Mouse (Mus musculus): ENCODE data around the gene Ubash3a. TPM values are rescaled to one million over a fixed set of nuclear protein-coding genes. Genes with fewer than 3 reads are reported as not detected.

Gene Ubash3a
- polyA plus RNA-seq, 1 experiment from 2014 or later = 0.42 TPM

DNA sequence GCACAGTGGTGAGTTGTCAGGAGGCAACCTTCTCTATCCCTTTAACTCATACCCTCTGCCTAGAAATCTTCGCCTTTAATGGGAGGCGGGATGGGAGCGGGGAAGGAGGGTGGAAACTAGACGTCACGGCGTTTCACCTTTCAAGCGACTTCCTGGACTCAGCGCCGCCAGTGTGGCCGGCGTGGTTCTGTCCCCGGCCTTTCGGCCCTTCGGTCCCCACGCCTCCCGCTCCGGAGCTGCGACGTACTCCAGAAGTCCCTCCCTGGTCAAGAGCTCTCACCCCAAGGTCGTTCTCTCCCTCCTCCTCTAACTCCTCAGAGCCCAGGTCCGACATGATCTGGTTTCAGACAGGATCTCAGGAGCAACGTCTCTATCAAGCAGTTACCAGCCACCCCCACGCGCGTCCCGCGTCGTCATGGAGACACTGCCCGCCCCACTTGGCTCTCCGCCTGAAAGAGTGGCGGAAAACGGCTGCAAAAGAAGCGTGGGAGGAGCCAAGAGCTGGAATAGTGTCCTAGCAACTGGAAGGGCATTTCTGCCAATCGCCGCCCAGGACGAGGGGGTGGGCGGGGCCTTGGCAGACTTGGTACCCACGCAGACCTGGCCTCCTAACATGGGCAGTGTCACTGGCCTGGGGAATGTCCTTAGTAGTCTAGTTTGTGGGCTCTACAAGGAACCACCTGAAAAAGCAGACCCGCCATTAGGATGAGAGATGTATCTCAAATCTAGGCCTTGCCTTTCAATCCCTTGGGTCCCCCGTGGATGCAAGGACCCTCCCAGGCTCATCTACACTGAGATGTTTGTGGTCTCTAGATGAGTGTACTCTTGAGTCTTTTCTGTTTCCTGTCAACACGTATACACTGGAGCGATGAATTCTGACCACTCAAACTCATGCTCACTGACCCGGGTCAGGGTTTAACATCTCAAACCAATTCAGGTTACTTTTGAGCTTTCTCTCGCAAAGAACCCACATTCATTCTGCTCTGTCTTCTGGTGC lies 69.5 kb downstream of the Ubash3a start, which contains the start of gene Rsph1:
Rsph1 (minus strand) TSS at position 462 of the 997 bp plus-strand sequence.
- 9% methylated on average over 44 of the region's 44 CpGs for WGBS
- DNase-seq (ENCODE audit: low spot score) = peak; percentile 91
- Histone ChIP-seq H3K4me1 (ENCODE audit: control insufficient read depth, insufficient read depth, low read length) (peaks cover 2% of the 10 kb centered on the region; the same call in 1 of the 2 replicates), H3K27me3 (ENCODE audit: control insufficient read depth, insufficient read depth, low read length) (0 out of 2 replicates have a peak, but pooled peaks cover 2% of the 10 kb centered on the region), H3K4me2 (ENCODE audit: low read depth) (peak within 1 kb of the TSS; percentile 55), H3K36me3 (ENCODE audit: control insufficient read depth, insufficient read depth, low read length) (no peaks in the 10 kb centered on the region), H3K4me3 (ENCODE audit: low read depth, low read length) (peak within 1 kb of the TSS; percentile 32), H3K27ac (ENCODE audit: low read depth, low read length) (no peak within 1 kb of the TSS), H3K9me3 (ENCODE audit: control insufficient read depth, low read length) (no peaks in the 10 kb centered on the region), H3K9ac (ENCODE audit: low read length) (0 out of 2 replicates have a peak within 1 kb of the TSS, but pooled peaks have one; percentile 8)
- ATAC-seq (ENCODE audit: insufficient read depth, low FRiP score, low TSS enrichment) = peak; percentile 88

DNA sequence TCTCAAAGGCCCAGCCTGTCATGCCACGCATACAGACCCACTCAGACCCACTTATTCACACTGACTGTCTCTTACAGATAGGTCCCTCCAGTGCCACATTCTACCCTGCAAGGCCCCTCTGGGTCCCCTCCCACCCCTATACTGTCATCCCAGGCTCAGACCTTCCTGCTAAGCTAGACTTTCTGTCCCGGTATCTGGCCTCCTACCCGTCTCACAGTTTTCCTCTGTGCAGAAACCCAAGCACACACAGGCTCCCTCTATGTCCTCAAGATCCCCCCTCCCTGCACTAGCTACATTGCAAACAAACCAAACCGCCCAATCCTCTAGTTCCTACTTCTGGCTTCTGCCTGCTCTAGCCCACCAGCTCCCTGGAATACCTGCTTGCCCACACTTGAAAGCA lies 70.3 kb downstream of the Ubash3a start:
- Histone ChIP-seq H3K36me3 (ENCODE audit: control insufficient read depth, insufficient read depth, low read length) (no peaks in the 10 kb centered on the region), H3K27ac (ENCODE audit: low read depth, low read length) (no peak overlapping the region), H3K4me2 (ENCODE audit: low read depth) (no peak overlapping the region), H3K27me3 (ENCODE audit: control insufficient read depth, insufficient read depth, low read length) (0 out of 2 replicates have a peak, but pooled peaks cover 2% of the 10 kb centered on the region), H3K9me3 (ENCODE audit: control insufficient read depth, low read length) (no peaks in the 10 kb centered on the region), H3K9ac (ENCODE audit: low read length) (no peak overlapping the region), H3K4me3 (ENCODE audit: low read depth, low read length) (no peak overlapping the region), H3K4me1 (ENCODE audit: control insufficient read depth, insufficient read depth, low read length) (peaks cover 2% of the 10 kb centered on the region; the same call in 1 of the 2 replicates)
- ATAC-seq (ENCODE audit: insufficient read depth, low FRiP score, low TSS enrichment) (no peak), DNase-seq (ENCODE audit: low spot score) (no peak)
- WGBS = 77% methylated on average over 4 of the region's 4 CpGs

DNA sequence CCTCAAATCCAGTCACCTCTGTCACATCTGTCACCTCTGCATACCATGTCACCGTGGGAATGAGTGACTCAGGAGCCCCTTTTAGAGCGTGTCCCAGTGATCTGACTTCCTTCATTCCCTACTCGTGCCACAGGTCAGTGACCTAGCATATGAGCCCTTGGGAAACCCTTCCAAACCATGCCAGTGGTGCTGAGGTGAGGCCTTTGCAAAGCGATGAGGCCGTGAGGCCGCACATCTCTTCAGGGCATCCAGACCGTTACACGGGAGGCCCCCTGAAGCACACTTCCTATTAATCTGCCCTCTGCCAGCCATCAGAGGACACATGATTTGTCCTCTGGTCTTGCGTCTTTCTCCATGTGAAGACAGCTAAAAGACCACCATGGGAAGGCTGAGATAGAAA lies 71.9 kb downstream of the Ubash3a start:
- no peak overlapping the region for H3K9ac ChIP-seq (ENCODE audit: low read length)

DNA sequence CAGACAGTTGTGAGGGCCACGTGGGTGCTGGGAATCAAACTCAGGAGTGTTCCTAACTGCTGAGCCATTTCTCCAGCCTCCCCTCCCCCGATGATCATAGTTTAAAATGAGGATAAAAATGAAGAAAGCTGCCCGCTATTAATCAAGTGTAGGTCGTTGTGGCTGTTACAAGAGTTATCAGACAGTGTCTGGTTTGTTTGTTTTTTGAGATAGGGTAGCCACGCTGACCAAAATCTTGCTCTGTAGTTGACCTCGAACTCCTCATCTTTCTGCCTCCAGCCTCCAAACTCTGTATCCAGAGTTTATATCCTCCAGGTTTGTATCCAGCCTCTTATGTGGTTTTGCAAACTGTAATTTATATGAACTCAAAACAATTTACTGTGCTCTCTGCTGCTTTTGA lies 72.6 kb downstream of the Ubash3a start:
- Histone ChIP-seq H3K9ac (ENCODE audit: low read length) (no peak overlapping the region), H3K27ac (ENCODE audit: low read depth, low read length) (no peak overlapping the region), H3K9me3 (ENCODE audit: control insufficient read depth, low read length) (no peaks in the 10 kb centered on the region), H3K4me3 (ENCODE audit: low read depth, low read length) (no peak overlapping the region), H3K36me3 (ENCODE audit: control insufficient read depth, insufficient read depth, low read length) (no peaks in the 10 kb centered on the region), H3K4me2 (ENCODE audit: low read depth) (no peak overlapping the region), H3K4me1 (ENCODE audit: control insufficient read depth, insufficient read depth, low read length) (peaks cover 2% of the 10 kb centered on the region; the same call in 1 of the 2 replicates), H3K27me3 (ENCODE audit: control insufficient read depth, insufficient read depth, low read length) (0 out of 2 replicates have a peak, but pooled peaks cover under 1% of the 10 kb centered on the region)
- DNase-seq (ENCODE audit: low spot score) (no peak), ATAC-seq (ENCODE audit: insufficient read depth, low FRiP score, low TSS enrichment) (no peak)
- WGBS = 81% methylated on average over 6 of the region's 6 CpGs

More for the DNA sequence above, 71.9 kb downstream of the Ubash3a start:
- DNase-seq (ENCODE audit: low spot score) = no peak
- H3K27ac ChIP-seq (ENCODE audit: low read depth, low read length) = no peak overlapping the region
- ATAC-seq (ENCODE audit: insufficient read depth, low FRiP score, low TSS enrichment) = no peak
- peaks cover 2% of the 10 kb centered on the region; the same call in 1 of the 2 replicates for H3K4me1 ChIP-seq (ENCODE audit: control insufficient read depth, insufficient read depth, low read length)
- 0 out of 2 replicates have a peak, but pooled peaks cover 2% of the 10 kb centered on the region for H3K27me3 ChIP-seq (ENCODE audit: control insufficient read depth, insufficient read depth, low read length)
- H3K36me3 ChIP-seq (ENCODE audit: control insufficient read depth, insufficient read depth, low read length) = no peaks in the 10 kb centered on the region
- H3K4me2 ChIP-seq (ENCODE audit: low read depth) = no peak overlapping the region
- H3K9me3 ChIP-seq (ENCODE audit: control insufficient read depth, low read length) = no peaks in the 10 kb centered on the region
- WGBS = 84% methylated on average over 9 of the region's 9 CpGs
- no peak overlapping the region for H3K4me3 ChIP-seq (ENCODE audit: low read depth, low read length)

DNA sequence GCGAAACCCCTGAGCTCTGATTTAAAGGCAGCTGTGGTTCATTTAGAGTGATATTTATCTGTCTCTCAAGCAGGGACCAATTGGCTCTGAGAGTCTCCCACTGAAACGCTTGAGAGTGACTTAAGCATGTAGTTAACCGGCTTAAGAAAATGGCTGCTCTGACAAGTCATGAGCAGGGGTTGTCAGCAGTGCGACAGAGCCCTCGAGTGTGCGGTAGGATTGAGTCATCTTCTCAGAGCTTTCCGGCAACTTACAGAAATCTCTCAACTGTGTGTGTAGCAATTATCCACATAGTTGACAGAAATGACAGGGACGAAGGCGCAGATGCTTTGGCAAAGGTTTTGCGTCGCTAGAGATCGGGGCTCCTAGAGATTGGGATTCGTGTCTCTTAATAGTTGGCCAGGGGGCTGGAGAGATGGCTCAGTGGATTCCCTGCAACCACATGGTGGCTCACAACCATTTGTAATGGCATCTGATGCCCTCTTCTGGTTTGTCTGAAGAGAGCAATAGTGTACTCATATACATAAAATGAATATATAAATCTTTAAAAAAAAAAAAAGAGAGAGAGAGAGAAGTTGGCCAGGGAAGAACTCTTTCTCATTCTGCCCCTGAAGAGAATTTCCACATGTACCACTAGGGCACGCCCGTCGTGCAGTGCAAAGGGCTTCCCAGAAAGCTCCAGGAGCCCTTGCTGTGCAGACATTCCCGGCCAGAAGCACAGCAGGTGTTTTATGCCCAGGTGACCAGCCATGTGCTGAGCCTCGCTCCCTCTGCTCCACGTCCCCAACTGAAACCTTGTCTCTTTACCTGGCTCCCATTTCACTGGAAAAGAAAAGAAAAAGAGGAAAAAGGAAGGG lies 74.4 kb downstream of the Ubash3a start:
- Histone ChIP-seq H3K27me3 (ENCODE audit: control insufficient read depth, insufficient read depth, low read length) (no peaks in the 10 kb centered on the region), H3K36me3 (ENCODE audit: control insufficient read depth, insufficient read depth, low read length) (no peaks in the 10 kb centered on the region), H3K4me1 (ENCODE audit: control insufficient read depth, insufficient read depth, low read length) (peaks cover 2% of the 10 kb centered on the region; the same call in 1 of the 2 replicates), H3K4me2 (ENCODE audit: low read depth) (no peak overlapping the region), H3K27ac (ENCODE audit: low read depth, low read length) (no peak overlapping the region), H3K4me3 (ENCODE audit: low read depth, low read length) (no peak overlapping the region), H3K9me3 (ENCODE audit: control insufficient read depth, low read length) (no peaks in the 10 kb centered on the region), H3K9ac (ENCODE audit: low read length) (no peak overlapping the region)
- ATAC-seq (ENCODE audit: insufficient read depth, low FRiP score, low TSS enrichment) (no peak), DNase-seq (ENCODE audit: low spot score) (no peak)
- WGBS = 49% methylated on average over 19 of the region's 19 CpGs

DNA sequence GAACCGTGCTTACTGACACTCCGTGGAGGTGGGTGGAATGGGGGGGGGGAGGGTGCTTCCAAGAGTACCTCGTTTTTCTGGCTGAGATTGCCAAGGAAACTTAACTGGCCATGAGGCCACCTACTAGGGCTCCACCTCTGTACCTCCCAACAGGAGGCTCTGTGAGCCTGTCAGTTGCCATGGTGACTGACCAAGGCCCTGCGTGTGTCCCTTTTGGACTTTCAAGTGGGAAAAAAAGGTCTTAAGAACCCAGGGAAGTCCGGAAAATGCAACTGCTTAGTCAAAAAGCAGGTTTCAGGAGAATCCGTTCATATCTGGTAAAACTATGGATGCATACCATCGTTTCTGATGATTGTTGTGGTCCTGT lies 75.0 kb downstream of the Ubash3a start:
- DNase-seq (ENCODE audit: low spot score) (no peak), ATAC-seq (ENCODE audit: insufficient read depth, low FRiP score, low TSS enrichment) (no peak)
- no peak overlapping the region for H3K4me2 ChIP-seq (ENCODE audit: low read depth)
- H3K36me3 ChIP-seq (ENCODE audit: control insufficient read depth, insufficient read depth, low read length) = no peaks in the 10 kb centered on the region
- no peak overlapping the region for H3K27ac ChIP-seq (ENCODE audit: low read depth, low read length)
- H3K9ac ChIP-seq (ENCODE audit: low read length) = no peak overlapping the region
- H3K4me3 ChIP-seq (ENCODE audit: low read depth, low read length) = no peak overlapping the region
- H3K4me1 ChIP-seq (ENCODE audit: control insufficient read depth, insufficient read depth, low read length) = peaks cover 1% of the 10 kb centered on the region; the same call in 1 of the 2 replicates
- no peaks in the 10 kb centered on the region for H3K9me3 ChIP-seq (ENCODE audit: control insufficient read depth, low read length)
- H3K27me3 ChIP-seq (ENCODE audit: control insufficient read depth, insufficient read depth, low read length) = no peaks in the 10 kb centered on the region
- WGBS = 17% methylated on average over 7 of the region's 7 CpGs

DNA sequence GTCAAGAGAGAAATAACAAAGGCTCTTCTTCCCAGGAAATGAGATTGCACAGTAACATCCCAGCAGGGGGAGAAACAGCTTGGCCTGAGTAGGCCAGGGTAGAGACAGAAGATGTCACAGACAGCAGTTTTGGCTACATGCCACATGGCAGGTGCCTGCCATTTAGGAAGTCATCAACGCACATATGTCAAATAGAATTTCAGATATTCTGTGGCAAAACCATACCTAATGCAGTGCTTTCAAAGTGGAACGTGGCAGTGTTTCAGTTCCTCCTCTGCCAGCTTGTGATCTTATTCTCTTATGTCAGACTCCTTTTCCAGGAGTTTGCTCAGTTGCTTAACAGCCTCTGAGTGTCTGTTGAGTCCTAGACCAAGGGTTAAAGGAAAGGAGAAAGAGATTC lies 78.2 kb downstream of the Ubash3a start:
- 84% methylated on average over 2 of the region's 2 CpGs for WGBS
- DNase-seq (ENCODE audit: low spot score) = no peak
- no peak overlapping the region for H3K4me2 ChIP-seq (ENCODE audit: low read depth)

DNA sequence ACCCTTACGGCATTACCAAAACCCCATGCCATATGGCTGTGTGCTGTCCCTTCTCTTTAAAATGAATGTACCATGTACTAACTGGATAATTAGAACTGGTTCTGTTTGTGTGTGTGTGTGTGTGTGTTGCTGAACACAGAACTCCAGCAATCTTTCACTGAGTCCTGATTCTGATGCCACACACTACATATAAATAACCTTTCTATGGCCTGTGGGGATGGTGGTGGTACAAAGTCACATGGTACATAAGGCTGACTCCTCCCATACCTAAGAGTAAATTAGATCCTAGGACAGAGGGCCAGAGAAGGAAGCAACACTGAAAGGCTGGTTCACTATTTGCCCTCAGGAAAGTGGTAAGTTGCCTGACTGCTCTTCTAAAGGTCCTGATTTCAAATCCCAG lies 78.8 kb downstream of the Ubash3a start, which contains the start of gene Slc37a1:
Slc37a1 (plus strand) TSS at position 301 of the 400 bp plus-strand sequence.
- no peak for ATAC-seq (ENCODE audit: insufficient read depth, low FRiP score, low TSS enrichment)
- no peak for DNase-seq (ENCODE audit: low spot score)
- Histone ChIP-seq H3K4me3 (ENCODE audit: low read depth, low read length) (no peak within 1 kb of the TSS), H3K9me3 (ENCODE audit: control insufficient read depth, low read length) (no peaks in the 10 kb centered on the region), H3K4me1 (ENCODE audit: control insufficient read depth, insufficient read depth, low read length) (no peaks in the 10 kb centered on the region; the same call in 1 of the 2 replicates), H3K9ac (ENCODE audit: low read length) (no peak within 1 kb of the TSS), H3K4me2 (ENCODE audit: low read depth) (no peak within 1 kb of the TSS), H3K27me3 (ENCODE audit: control insufficient read depth, insufficient read depth, low read length) (no peaks in the 10 kb centered on the region), H3K27ac (ENCODE audit: low read depth, low read length) (no peak within 1 kb of the TSS), H3K36me3 (ENCODE audit: control insufficient read depth, insufficient read depth, low read length) (no peaks in the 10 kb centered on the region)
- WGBS = 94% methylated on average over 1 of the region's 1 CpGs

More for the DNA sequence above, 78.2 kb downstream of the Ubash3a start:
- H3K4me3 ChIP-seq (ENCODE audit: low read depth, low read length) = no peak overlapping the region
- H3K27ac ChIP-seq (ENCODE audit: low read depth, low read length) = no peak overlapping the region
- no peak for ATAC-seq (ENCODE audit: insufficient read depth, low FRiP score, low TSS enrichment)
- H3K36me3 ChIP-seq (ENCODE audit: control insufficient read depth, insufficient read depth, low read length) = no peaks in the 10 kb centered on the region
- no peak overlapping the region for H3K9ac ChIP-seq (ENCODE audit: low read length)
- H3K9me3 ChIP-seq (ENCODE audit: control insufficient read depth, low read length) = no peaks in the 10 kb centered on the region
- H3K27me3 ChIP-seq (ENCODE audit: control insufficient read depth, insufficient read depth, low read length) = no peaks in the 10 kb centered on the region
- H3K4me1 ChIP-seq (ENCODE audit: control insufficient read depth, insufficient read depth, low read length) = no peaks in the 10 kb centered on the region; the same call in 1 of the 2 replicates
